Comparison of ENCODE assay signal across 34 mouse cellular contexts in the genomic region with DNA sequence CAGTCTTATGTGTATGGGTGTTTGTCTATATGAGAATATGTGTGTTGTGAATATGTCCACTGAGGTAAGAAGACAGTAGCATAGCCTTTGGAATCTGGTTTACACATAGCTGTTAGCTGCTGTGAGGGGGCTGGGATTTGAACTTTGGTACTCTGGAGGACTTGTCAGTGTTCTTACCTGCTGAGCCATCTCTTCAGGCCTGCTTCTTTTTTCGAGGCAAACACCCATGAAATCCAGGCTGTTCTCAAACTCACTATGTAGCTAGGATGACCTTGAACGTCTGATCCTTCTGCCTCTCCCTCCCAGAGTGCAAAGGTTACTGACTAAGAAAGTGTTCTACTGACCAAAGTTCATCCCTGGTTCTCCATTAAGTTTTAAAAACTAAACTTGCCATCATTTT. TPM values are rescaled to one million over a fixed set of nuclear protein-coding genes. Genes with fewer than 3 reads are reported as not detected.
DNase-seq lines count a peak whose midpoint lies in the region; ATAC-seq lines count a peak whose summit lies in the region.
"Had no signal": no experiment of that assay in that cellular context is flagged by ENCODE, and none has a peak within 500 bp of the region (broad histone marks: within the 10 kb centered on the region; RNA-seq: fewer than 3 reads in every experiment).

No protein-coding gene starts in this region.

- no peaks in the 10 kb centered on the region for H3K36me3 ChIP-seq in kidney, embryonic 15.5 days
- no peaks in the 10 kb centered on the region for H3K36me3 ChIP-seq in intestine, embryonic 16.5 days (ENCODE audit: control insufficient read depth, insufficient read depth, low read length)
- H3K36me3 ChIP-seq: heart, embryonic 15.5 days; hindbrain, embryonic 12.5 days had no signal

- no peak overlapping the region for H3K27ac ChIP-seq in kidney, embryonic 15.5 days
- peak overlapping the region; percentile 84; the same call in 1 of the 2 replicates for H3K27ac ChIP-seq in brown adipose tissue, adult 24 weeks (replicated peaks; ENCODE audit: low read depth, low read length)
- no peak overlapping the region for H3K27ac ChIP-seq in intestine, embryonic 16.5 days (ENCODE audit: low read length)
- H3K27ac ChIP-seq: heart, embryonic 15.5 days; hindbrain, embryonic 12.5 days; hindbrain, postnatal 0 days had no signal

- no peak overlapping the region for H3K9ac ChIP-seq in kidney, embryonic 15.5 days
- H3K9ac ChIP-seq in intestine, embryonic 16.5 days (ENCODE audit: low read depth, low read length) = no peak overlapping the region
- H3K9ac ChIP-seq: forebrain, postnatal 0 days; heart, embryonic 15.5 days; hindbrain, embryonic 12.5 days had no signal

- no peak overlapping the region for H3K4me3 ChIP-seq in kidney, embryonic 15.5 days (replicated peaks)
- no peak overlapping the region for H3K4me3 ChIP-seq in brown adipose tissue, adult 24 weeks (ENCODE audit: insufficient read depth, low read depth, low read length)
- H3K4me3 ChIP-seq in intestine, embryonic 16.5 days (ENCODE audit: low read length) = no peak overlapping the region
- H3K4me3 ChIP-seq: erythroblast, embryonic 14.5 days; heart, embryonic 15.5 days; hindbrain, embryonic 12.5 days had no signal

- WGBS in kidney, embryonic 15.5 days = 40% methylated on average over 2 of the region's 2 CpGs
- WGBS in intestine, embryonic 16.5 days = 37% methylated on average over 2 of the region's 2 CpGs

- DNase-seq in kidney, adult 9 months = peak; percentile 93
- peak; percentile 44 to 75 for DNase-seq in kidney, postnatal 25 days
- DNase-seq in heart, postnatal 14 days = no peak
- no peak for DNase-seq in spleen, postnatal 4 days (ENCODE audit: low spot score in 2 of 2)
- DNase-seq: adrenal gland, adult 2 months; adrenal gland, postnatal 36 days; B cell, adult 2 months; cerebellum, adult 2 months; cerebellum, postnatal 14 days; forebrain, postnatal 0 days; heart, postnatal 36 days; layer of hippocampus, postnatal 36 days; left cerebral cortex, postnatal 4 days; lung, adult 18-20 months; midbrain, embryonic 14.5 days; thymus, adult 18-20 months; thymus, postnatal 25 days had no signal

- no peaks in the 10 kb centered on the region for H3K27me3 ChIP-seq in kidney, embryonic 15.5 days
- H3K27me3 ChIP-seq in intestine, embryonic 16.5 days (replicated peaks; ENCODE audit: control insufficient read depth, insufficient read depth, low read length) = no peaks in the 10 kb centered on the region
- H3K27me3 ChIP-seq: heart, embryonic 15.5 days; hindbrain, embryonic 12.5 days had no signal

- no peaks in the 10 kb centered on the region for H3K4me1 ChIP-seq in kidney, embryonic 15.5 days
- 0 out of 2 replicates have a peak, but pooled peaks cover 3% of the 10 kb centered on the region for H3K4me1 ChIP-seq in brown adipose tissue, adult 24 weeks (ENCODE audit: control insufficient read depth, insufficient read depth, insufficient read length, low read length)
- H3K4me1 ChIP-seq in intestine, embryonic 16.5 days (ENCODE audit: control insufficient read depth, insufficient read depth, low read length) = peaks cover 16% of the 10 kb centered on the region
- H3K4me1 ChIP-seq: heart, embryonic 15.5 days; hindbrain, embryonic 12.5 days had no signal

- intact Hi-C loops in heart, postnatal 14 days (cut with DNase I) = no loop called here

- ATAC-seq in kidney, embryonic 15.5 days (replicated peaks; ENCODE audit: low FRiP score) = no peak
- 0 out of 2 replicates have a peak, but pooled peaks have one; percentile 19 for ATAC-seq in intestine, embryonic 16.5 days
- ATAC-seq: forebrain, postnatal 0 days; hindbrain, postnatal 0 days had no signal

- H3K9me3 ChIP-seq in kidney, embryonic 15.5 days (replicated peaks) = no peaks in the 10 kb centered on the region
- H3K9me3 ChIP-seq in intestine, embryonic 16.5 days (ENCODE audit: control insufficient read depth, low read length) = no peaks in the 10 kb centered on the region
- H3K9me3 ChIP-seq: heart, embryonic 15.5 days; hindbrain, embryonic 12.5 days had no signal

- no peak overlapping the region for H3K4me2 ChIP-seq in kidney, embryonic 15.5 days
- H3K4me2 ChIP-seq in intestine, embryonic 16.5 days (ENCODE audit: low read depth, low read length) = no peak overlapping the region
- H3K4me2 ChIP-seq: heart, embryonic 15.5 days; hindbrain, embryonic 12.5 days had no signal

RNA-seq across cellular contexts. Expression of a gene that starts 2.6 kb away (rescaled TPM):
- polyA plus RNA-seq in kidney, embryonic 15.5 days (2015; fragmentation: Nextera tagmentation; extraction: Ambion mirVana) = 0.16 and 0.22 TPM in 2 replicates
- 5.0 and 5.9 TPM in 2 replicates for polyA plus RNA-seq in brown adipose tissue, adult 24 weeks (2012; ENCODE audit: insufficient read depth, insufficient read length, missing spikeins)
- polyA plus RNA-seq in intestine, embryonic 16.5 days (2015; fragmentation: Nextera tagmentation; extraction: Ambion mirVana) = 0.36 and 0.49 TPM in 2 replicates
- under 1 TPM; 0.34 to 0.96 TPM for total RNA-seq in heart, postnatal 14 days (2021)
- total RNA-seq: layer of hippocampus, postnatal 36 days; left cerebral cortex, postnatal 4 days had no signal
- polyA plus RNA-seq: cerebellum, adult 2 months; erythroblast, embryonic 14.5 days; forebrain, embryonic 11.5 days; heart, embryonic 15.5 days; neural tube, embryonic 14.5 days had no signal

RNA-seq across cellular contexts. Expression of a gene that starts 10.8 kb away (rescaled TPM):
- polyA plus RNA-seq in kidney, embryonic 15.5 days (2015; fragmentation: Nextera tagmentation; extraction: Ambion mirVana) = 8.9 and 11.4 TPM in 2 replicates
- 1.5 and 2.2 TPM in 2 replicates for polyA plus RNA-seq in brown adipose tissue, adult 24 weeks (2012; ENCODE audit: insufficient read depth, insufficient read length, missing spikeins)
- polyA plus RNA-seq in intestine, embryonic 16.5 days (2015; fragmentation: Nextera tagmentation; extraction: Ambion mirVana) = 82.7 and 89.2 TPM in 2 replicates
- 1 to 10 TPM; 2.2 TPM for total RNA-seq in heart, postnatal 14 days (2021)

RNA-seq across cellular contexts. Expression of a gene that starts 18.0 kb away (rescaled TPM):
- polyA plus RNA-seq in kidney, embryonic 15.5 days (2015; fragmentation: Nextera tagmentation; extraction: Ambion mirVana) = not detected in 2 replicates
- polyA plus RNA-seq in brown adipose tissue, adult 24 weeks (2012; ENCODE audit: insufficient read depth, insufficient read length, missing spikeins) = not detected in 2 replicates
- not detected in 2 replicates for polyA plus RNA-seq in intestine, embryonic 16.5 days (2015; fragmentation: Nextera tagmentation; extraction: Ambion mirVana)
- not detected for total RNA-seq in heart, postnatal 14 days (2021)
- total RNA-seq: adrenal gland, adult 2 months; adrenal gland, postnatal 36 days; forebrain, postnatal 0 days; gastrocnemius, adult 8-10 months; heart, postnatal 36 days; hindbrain, postnatal 0 days; layer of hippocampus, postnatal 36 days; left cerebral cortex, postnatal 4 days; monocyte, adult 5-6 weeks had no signal
- polyA plus RNA-seq: adrenal gland, adult 2 months; brain, embryonic 14.5 days; cerebellum, adult 2 months; cortical plate, adult 2 months; embryonic facial prominence, embryonic 14.5 days; erythroblast, embryonic 14.5 days; forebrain, embryonic 11.5 days; forebrain, postnatal 0 days; heart, embryonic 15.5 days; hindbrain, embryonic 12.5 days; hindbrain, postnatal 0 days; limb, embryonic 14.5 days; midbrain, embryonic 14.5 days; neural tube, embryonic 14.5 days; small intestine, adult 2 months; stomach, embryonic 16.5 days had no signal

RNA-seq across cellular contexts. Expression of a gene that starts 29.0 kb away (rescaled TPM):
- polyA plus RNA-seq in kidney, embryonic 15.5 days (2015; fragmentation: Nextera tagmentation; extraction: Ambion mirVana) = 3.1 and 3.9 TPM in 2 replicates
- polyA plus RNA-seq in brown adipose tissue, adult 24 weeks (2012; ENCODE audit: insufficient read depth, insufficient read length, missing spikeins) = 5.6 and 6.1 TPM in 2 replicates
- 9.0 and 11.0 TPM in 2 replicates for polyA plus RNA-seq in intestine, embryonic 16.5 days (2015; fragmentation: Nextera tagmentation; extraction: Ambion mirVana)
- 1 to 10 TPM; 3.8 to 5.7 TPM for total RNA-seq in heart, postnatal 14 days (2021)
- polyA plus RNA-seq: erythroblast, embryonic 14.5 days had no signal

RNA-seq across cellular contexts. Expression of a gene that starts 35.1 kb away (rescaled TPM):
- 4.6 and 4.7 TPM in 2 replicates for polyA plus RNA-seq in kidney, embryonic 15.5 days (2015; fragmentation: Nextera tagmentation; extraction: Ambion mirVana)
- not detected in 2 replicates for polyA plus RNA-seq in brown adipose tissue, adult 24 weeks (2012; ENCODE audit: insufficient read depth, insufficient read length, missing spikeins)
- polyA plus RNA-seq in intestine, embryonic 16.5 days (2015; fragmentation: Nextera tagmentation; extraction: Ambion mirVana) = 17.8 and 23.5 TPM in 2 replicates
- not detected for total RNA-seq in heart, postnatal 14 days (2021)
- total RNA-seq: forebrain, postnatal 0 days; gastrocnemius, adult 8-10 months; heart, postnatal 36 days; hindbrain, postnatal 0 days; layer of hippocampus, postnatal 36 days; left cerebral cortex, postnatal 4 days; monocyte, adult 5-6 weeks had no signal
- polyA plus RNA-seq: adrenal gland, adult 2 months; brain, embryonic 14.5 days; cerebellum, adult 2 months; cortical plate, adult 2 months; embryonic facial prominence, embryonic 14.5 days; erythroblast, embryonic 14.5 days; forebrain, embryonic 11.5 days; forebrain, postnatal 0 days; heart, embryonic 15.5 days; hindbrain, embryonic 12.5 days; hindbrain, postnatal 0 days; limb, embryonic 14.5 days; midbrain, embryonic 14.5 days; neural tube, embryonic 14.5 days had no signal

Comparison
In these comparisons a context has a peak if more than half of its experiments do, and no peak if none do; other contexts are left out.
1. DNase-seq: peak in kidney, adult 9 months (single experiment) and kidney, postnatal 25 days (2 of 2); none in heart, postnatal 14 days (0 of 2) and spleen, postnatal 4 days (0 of 2).